Mouse (Mus musculus) megakaryocyte progenitor cell, adult 5-6 weeks (primary cell): Measurements from ENCODE around the gene Ptp4a2. TPM values are rescaled to one million over a fixed set of nuclear protein-coding genes. Genes with fewer than 3 reads are reported as not detected.

Experiments used
- ATAC-seq: replicated peaks from 2 replicates; pipeline ENCODE4 v1.8.0; 2016; ENCODE audit warnings: mild to moderate bottlenecking, moderate TSS enrichment, inconsistent platforms; ENCODE audit not compliant: poor library complexity
- total RNA-seq, 2 experiments: library from RNA; stranded (forward) in 1 of 2; stranded (reverse) in 1 of 2; fragments of 157-497, 149-512 nt in 1 of 2; fragments of 200-1000 nt in 1 of 2; gene quantifications; 2 replicates each; pipeline versions ENCODE4 v1.2.3 to v1.2.4; 2015 to 2017

Ptp4a2 gene
- total RNA-seq, 2 experiments from 2014 or later, result 303 to 310 TPM

- ATAC-seq, result no peak
Observed at GRCm38 (mm10) chr4:129839866-129840555, 29.0 kb downstream of the Ptp4a2 start.

- no peak for ATAC-seq
Observed at GRCm38 (mm10) chr4:129846823-129847222, 35.8 kb downstream of the Ptp4a2 start.

- ATAC-seq, result no peak
Observed at GRCm38 (mm10) chr4:129850491-129850890, 39.5 kb downstream of the Ptp4a2 start.

- no peak for ATAC-seq
Observed at GRCm38 (mm10) chr4:129851861-129852260, 40.8 kb downstream of the Ptp4a2 start.

DNA sequence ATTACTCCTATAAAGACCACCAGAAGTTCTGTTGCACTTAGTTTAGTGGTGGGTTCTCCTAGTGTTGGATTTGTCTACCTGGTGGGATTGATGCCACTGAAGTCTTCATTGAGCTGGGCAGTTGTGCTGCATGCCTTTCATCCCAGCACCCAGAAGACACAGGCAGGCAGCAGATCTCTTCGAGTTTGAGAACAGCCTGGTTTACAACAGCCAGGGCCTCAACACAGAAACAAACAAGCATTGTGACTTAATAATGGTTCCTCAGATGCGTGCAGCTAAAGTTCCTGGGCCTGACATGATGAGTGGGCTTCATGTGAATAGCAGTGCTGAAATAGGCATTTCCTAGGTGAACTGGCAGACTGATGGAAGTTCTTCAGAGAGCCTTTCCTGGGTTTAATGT is 42.0 kb downstream of the Ptp4a2 start:
- ATAC-seq, result no peak

DNA sequence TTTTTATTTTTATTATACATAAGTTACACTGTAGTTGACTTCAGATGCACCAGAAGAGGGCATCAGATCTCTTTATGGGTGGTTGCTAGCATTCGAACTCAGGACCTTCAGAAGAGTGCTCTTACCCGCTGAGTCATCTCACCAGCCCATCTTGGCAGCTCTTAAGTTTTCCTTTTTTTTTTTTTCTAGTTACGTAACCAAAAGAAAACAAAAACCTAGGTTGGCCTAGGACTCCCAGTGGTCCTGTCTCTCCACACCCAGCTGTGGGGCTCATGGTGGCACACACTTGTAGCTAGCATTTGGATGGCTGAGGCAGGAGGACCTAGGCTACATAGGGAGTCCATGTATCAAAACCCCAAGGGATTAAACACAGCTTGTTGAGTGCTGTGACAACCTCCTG is 43.0 kb downstream of the Ptp4a2 start:
- ATAC-seq, result no peak

DNA sequence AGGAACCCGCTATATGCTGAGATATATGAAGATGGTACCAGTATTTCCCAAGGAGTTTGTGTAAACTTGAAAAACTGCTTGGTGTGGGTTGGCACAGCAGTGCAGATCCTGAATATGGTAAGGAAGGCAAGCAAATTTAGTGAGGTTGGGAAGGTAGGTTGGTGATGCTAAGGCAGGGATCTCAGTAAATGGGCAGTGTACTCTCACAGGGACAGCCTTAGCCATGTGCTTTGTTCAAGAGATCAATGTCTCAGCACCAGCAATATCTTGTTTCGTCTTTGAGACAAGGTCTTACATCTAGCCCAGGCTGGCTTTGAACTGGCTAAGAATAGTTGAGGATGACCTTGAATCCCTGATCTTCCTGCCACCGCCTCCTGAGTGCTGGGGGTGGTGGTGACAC is 43.6 kb downstream of the Ptp4a2 start:
- ATAC-seq, result no peak

DNA sequence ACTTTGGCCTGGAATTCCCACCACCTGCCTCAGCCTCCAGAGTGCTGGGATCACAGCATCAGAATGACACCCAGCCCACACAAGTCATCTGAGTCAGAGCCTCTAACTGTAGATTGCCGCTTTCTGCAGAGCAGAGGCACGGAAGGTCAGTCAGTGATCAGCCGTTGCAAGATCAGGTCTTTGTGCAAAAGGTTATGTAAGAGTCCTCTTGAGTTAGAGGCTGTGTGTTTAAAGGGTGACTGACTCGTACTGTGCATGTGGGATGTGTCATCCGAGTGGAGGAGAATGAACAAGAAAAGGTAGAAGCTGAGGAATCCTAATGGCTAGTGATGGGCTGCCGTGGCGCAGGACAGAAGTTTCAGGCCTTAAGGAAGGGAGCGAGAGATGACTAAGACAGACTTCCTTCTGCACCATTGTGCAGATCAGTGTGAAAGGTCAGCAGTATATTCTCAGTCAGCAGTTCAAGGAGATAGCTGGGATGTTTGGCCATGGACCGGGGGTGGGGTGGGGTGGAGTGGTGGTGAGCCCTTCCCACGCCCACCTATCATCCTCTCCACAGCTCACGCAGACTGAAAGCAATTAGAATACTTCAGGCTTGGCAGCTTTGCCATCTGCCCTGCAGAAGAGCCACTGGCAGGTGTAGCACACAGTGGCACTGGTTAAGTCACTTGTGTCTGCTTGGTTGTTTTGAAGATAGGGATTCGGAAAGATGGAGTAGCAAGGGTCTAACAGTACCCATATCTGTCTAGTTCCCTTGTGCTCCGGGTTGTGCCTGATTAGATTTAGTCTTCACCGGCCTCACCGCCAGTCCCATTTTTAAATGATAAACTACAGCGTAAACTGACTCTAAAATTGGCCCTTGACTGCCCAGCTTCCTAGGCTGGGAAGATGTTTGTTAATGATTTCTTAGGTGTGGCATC is 44.3 kb downstream of the Ptp4a2 start:
- peak; percentile 80 for ATAC-seq

- ATAC-seq, result no peak
Observed at GRCm38 (mm10) chr4:129860456-129860855, 49.4 kb downstream of the Ptp4a2 start.

DNA sequence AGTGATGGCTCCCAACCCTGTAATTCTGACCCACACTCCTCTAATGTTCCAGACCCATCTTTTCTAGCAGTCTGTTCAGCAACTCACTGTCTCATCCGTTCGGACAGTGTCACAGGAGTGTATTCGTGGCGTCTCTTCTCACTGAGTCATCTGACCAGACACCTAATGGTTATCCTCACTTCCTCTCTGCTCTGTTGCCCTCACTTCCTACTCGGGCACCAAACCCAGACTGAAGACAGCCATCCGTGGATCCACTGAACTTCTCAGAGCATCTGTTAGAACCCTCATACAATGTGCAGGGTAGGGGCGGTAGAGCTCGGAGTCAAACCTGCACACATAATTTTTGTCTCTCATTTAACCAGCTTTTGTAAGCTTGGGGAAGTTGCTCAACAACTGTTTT is 50.4 kb downstream of the Ptp4a2 start:
- ATAC-seq, result peak; percentile 61

GRCm38 (mm10) chr4:129862357-129862756 is 51.3 kb downstream of the Ptp4a2 start:
- no peak for ATAC-seq

DNA sequence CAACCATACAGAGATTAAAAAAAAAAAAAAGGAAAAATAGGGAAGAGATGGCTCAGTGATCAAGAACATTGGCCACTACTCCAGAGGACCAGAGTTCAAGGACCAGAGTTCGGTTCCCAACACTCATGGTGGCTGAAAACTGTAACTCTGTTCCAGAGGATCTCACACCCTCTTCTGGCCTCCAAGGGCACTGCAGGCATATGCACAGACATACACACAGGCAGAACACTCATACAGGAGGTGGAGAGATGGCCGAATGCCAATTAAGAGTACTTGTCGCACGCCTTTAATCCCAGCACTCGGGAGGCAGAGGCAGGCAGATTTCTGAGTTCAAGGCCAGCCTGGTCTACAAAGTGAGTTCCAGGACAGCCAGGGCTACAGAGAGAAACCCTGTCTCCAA is 55.2 kb downstream of the Ptp4a2 start:
- ATAC-seq, result 0 out of 2 replicates have a peak, but pooled peaks have one; percentile 26

GRCm38 (mm10) chr4:129868211-129868610 is 57.2 kb downstream of the Ptp4a2 start:
- ATAC-seq, result no peak

DNA sequence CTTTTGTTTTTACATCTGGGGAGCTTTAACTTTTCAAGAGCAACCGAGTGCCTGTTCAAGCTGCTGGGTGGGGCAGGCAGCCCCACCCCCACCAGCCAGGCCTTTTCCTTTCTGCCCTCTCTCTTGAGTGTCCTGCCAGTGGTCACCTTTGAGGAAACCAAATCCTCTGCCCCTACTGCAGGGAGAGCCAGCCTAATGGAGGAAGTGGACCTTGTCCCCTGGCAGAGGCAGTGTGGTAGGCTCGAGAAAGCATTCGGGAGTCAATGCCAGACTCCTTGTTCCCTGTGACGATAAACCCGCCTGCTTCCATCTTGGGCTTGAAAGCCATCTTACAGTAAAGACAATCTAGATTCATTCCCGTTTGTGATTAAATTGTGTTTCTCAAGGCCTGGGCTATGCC is 59.5 kb downstream of the Ptp4a2 start:
- ATAC-seq, result no peak

DNA sequence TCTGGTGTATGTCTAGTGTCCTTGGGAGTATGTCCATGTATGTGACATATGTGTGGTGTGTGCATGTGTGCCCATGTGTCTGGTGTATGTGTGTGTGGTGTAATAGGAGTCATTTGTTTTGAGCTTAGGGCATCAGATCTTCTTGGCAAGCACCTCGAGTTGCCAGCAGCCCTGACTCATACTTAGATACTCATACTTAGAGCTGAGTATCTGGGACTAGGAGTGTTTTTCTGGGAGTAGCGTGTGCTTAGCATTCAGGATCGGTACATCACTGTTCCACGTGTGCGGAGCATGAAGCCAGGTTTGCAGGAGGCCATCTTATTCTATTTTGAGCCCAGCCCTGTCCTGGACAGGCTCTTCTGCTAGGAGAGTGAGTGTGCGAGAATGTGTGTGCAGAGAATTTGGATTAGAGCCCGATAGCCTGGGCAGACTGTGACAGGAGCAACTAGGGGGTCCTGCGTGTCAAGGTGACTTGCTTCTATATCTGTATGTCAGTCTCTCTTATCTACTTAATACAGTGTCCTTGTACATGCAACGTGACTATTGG is 61.4 kb downstream of the Ptp4a2 start:
- no peak for ATAC-seq

GRCm38 (mm10) chr4:129874805-129875204 is 63.8 kb downstream of the Ptp4a2 start:
- no peak for ATAC-seq

- ATAC-seq, result no peak
Observed at GRCm38 (mm10) chr4:129875406-129875805, 64.4 kb downstream of the Ptp4a2 start.

DNA sequence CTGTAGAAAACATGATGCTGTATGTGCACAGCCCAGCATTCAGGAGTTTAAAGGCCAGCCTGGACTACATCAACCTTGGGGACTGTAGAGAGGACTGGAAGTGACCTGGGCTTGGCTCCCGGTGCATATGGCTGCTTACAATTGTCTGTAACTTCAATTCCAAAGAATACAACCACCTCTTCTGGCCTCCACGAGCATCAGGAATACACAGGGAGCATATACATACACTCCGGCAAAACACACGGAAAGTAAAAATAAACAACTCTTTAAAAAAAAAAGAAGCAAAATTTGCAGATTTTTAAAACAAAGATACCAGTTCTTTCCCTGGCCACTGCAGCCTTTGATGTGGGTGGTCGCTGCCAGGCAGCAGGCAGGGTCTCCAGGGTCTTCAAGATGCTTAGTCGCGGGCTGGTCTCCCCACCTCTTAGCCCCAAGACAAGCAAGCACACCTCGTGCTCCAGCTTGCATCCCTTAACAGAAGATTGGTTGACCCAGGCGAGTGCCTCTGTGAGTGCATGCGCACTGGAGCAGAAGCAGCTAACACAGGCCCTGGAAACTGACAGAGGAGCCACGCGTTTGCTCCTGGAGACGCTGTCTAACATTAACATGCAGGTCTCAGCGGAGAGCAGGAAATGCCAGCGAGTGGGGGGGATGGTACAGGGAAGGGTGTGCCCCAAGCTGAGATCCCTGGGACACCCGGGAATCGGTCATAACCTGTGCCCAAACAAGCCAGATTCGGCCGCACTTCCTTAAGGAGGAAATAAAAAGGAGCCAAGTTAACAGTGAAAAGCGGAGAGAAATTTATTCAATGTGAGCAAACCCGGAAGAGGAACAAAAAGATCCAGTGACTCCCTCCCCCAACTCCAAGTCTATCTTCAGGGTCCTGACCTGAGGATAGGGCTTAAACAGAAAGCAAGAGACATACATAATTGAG is 66.1 kb downstream of the Ptp4a2 start:
- ATAC-seq, result peak; percentile 90

DNA sequence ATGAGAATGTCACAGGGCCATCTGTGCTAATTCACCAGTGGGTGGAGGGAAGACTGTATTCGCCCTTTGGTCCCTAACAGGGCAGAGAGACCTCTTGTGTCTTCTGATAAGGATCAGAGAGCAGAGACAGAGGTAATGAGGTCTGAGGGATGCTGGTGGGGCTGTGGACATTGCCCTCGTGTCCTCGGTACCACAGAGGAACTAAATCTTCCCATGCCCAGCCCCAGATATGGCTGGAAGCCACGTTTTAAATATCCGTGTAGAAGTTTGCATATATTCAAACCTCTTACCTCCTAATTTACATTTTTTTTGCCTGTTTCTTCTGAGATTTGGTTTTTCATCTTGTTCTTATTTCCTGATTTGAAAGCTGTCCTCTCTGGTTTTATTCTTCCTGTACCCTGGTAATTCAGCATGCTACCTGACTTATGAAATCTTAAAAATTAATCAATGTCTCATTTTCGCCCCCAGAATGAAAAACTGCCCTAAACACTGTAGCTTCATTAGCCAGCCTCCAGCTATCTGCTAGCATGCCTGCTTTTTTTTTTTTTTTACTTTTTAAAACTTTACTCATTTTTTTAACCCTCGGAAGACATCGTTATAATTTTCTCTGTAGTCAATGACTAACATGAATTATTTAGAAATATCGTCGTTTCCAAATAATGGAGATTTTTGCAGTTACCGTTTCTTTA is 67.1 kb downstream of the Ptp4a2 start:
- no peak for ATAC-seq

DNA sequence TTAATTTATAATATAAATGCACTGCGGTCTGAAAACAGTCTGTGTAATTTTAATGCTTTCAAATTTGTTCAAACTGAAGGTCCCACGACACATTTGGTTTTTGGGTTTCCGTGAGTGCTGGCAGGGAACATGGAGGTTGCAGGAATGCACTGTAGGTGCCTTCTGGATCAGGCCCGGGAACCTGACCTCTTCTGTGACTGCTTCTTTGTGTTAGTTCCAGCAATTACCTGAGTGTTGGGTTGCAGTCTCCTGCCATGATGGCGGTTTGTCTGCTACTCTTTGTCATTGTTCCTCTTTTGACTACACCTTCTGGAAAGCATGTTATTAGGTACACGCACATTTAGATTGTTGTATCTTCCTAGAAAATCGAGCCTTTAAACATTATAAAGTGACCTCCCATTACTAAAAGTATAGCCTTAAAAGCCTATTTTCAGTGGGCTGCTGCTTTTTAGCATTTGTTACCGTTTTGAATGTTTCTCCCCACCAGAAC is 67.7 kb downstream of the Ptp4a2 start:
- no peak for ATAC-seq
